ENCODE assay signal across 8 mouse cellular contexts in genomic region chr2:154455776-154456175, GRCm38 (mm10). TPM values are rescaled to one million over a fixed set of nuclear protein-coding genes. Genes with fewer than 3 reads are reported as not detected.
A peak's percentile ranks its signal among the peaks of the same experiment; 100 is the strongest.
DNase-seq lines count a peak whose midpoint lies in the region; ATAC-seq and TF ChIP-seq lines count a peak whose summit lies in the region.
"Had no signal": no experiment of that assay in that cellular context is flagged by ENCODE, and none has a peak within 500 bp of the region (broad histone marks: within the 10 kb centered on the region; RNA-seq: fewer than 3 reads in every experiment).

No protein-coding gene starts in this region.

- no peaks in the 10 kb centered on the region for H3K27me3 ChIP-seq in C2C12 (ENCODE audit: control insufficient read depth, insufficient read depth, insufficient read length)
- no peaks in the 10 kb centered on the region for H3K27me3 ChIP-seq in forebrain, embryonic 16.5 days (replicated peaks; ENCODE audit: control insufficient read depth, insufficient read depth, low read length)
- no peaks in the 10 kb centered on the region for H3K27me3 ChIP-seq in hindbrain, embryonic 12.5 days
- H3K27me3 ChIP-seq in liver, embryonic 12.5 days (replicated peaks): no peaks in the 10 kb centered on the region
- H3K27me3 ChIP-seq: neural tube, embryonic 12.5 days had no signal

- no peak overlapping the region for H3K9ac ChIP-seq in forebrain, embryonic 16.5 days (replicated peaks; ENCODE audit: low read depth, low read length)
- H3K9ac ChIP-seq in hindbrain, embryonic 12.5 days: no peak overlapping the region
- H3K9ac ChIP-seq in liver, embryonic 12.5 days: no peak overlapping the region
- H3K9ac ChIP-seq: neural tube, embryonic 12.5 days had no signal

- peaks cover 60% of the 10 kb centered on the region for H3K79me3 ChIP-seq in C2C12 (ENCODE audit: low read depth)

- H3K4me1 ChIP-seq in forebrain, embryonic 16.5 days (replicated peaks; ENCODE audit: control insufficient read depth, insufficient read depth, low read length): peaks cover 17% of the 10 kb centered on the region
- H3K4me1 ChIP-seq in hindbrain, embryonic 12.5 days: peaks cover 26% of the 10 kb centered on the region
- peaks cover 57% of the 10 kb centered on the region for H3K4me1 ChIP-seq in liver, embryonic 12.5 days

- no peak overlapping the region for H3K4me2 ChIP-seq in forebrain, embryonic 16.5 days (ENCODE audit: low read length)
- H3K4me2 ChIP-seq in hindbrain, embryonic 12.5 days (replicated peaks): no peak overlapping the region; the same call in 1 of the 2 replicates
- H3K4me2 ChIP-seq in liver, embryonic 12.5 days: peak overlapping the region; percentile 46
- H3K4me2 ChIP-seq: neural tube, embryonic 12.5 days had no signal

- peak; percentile 98 for DNase-seq in 3T3-L1 (ENCODE audit: low read depth, low spot score)
- peak; percentile 37 for DNase-seq in right cerebral cortex, postnatal 25 days
- no peak for DNase-seq in urinary bladder, adult 18-20 months (ENCODE audit: low spot score in 2 of 2)

- no peak for TF ChIP-seq CTCF in C2C12 (IDR thresholded peaks at IDR 0.05; ENCODE audit: control insufficient read depth, insufficient read depth, insufficient read length)

- H3K27ac ChIP-seq in forebrain, embryonic 16.5 days (ENCODE audit: low read length): peak overlapping the region; percentile 48
- 0 out of 2 replicates have a peak overlapping the region, but pooled peaks have one; percentile 40 for H3K27ac ChIP-seq in hindbrain, embryonic 12.5 days
- H3K27ac ChIP-seq in liver, embryonic 12.5 days: 0 out of 2 replicates have a peak overlapping the region, but pooled peaks have one; percentile 48
- H3K27ac ChIP-seq: neural tube, embryonic 12.5 days had no signal

- no peaks in the 10 kb centered on the region for H3K9me3 ChIP-seq in forebrain, embryonic 16.5 days (ENCODE audit: control insufficient read depth, low read length)
- H3K9me3 ChIP-seq in hindbrain, embryonic 12.5 days (replicated peaks): no peaks in the 10 kb centered on the region
- H3K9me3 ChIP-seq in liver, embryonic 12.5 days (replicated peaks): no peaks in the 10 kb centered on the region
- H3K9me3 ChIP-seq: neural tube, embryonic 12.5 days had no signal

- WGBS in forebrain, embryonic 16.5 days: 47% methylated on average over 5 of the region's 5 CpGs
- WGBS in hindbrain, embryonic 12.5 days: 54% methylated on average over 5 of the region's 5 CpGs
- 31% methylated on average over 5 of the region's 5 CpGs for WGBS in liver, embryonic 12.5 days (ENCODE audit: insufficient replicate concordance)

- H3ac ChIP-seq in C2C12 (ENCODE audit: control insufficient read depth, insufficient read length, low read depth): no peak overlapping the region

- peaks cover 100% of the 10 kb centered on the region for H3K79me2 ChIP-seq in C2C12 (ENCODE audit: control insufficient read depth, insufficient read depth)

- no peak overlapping the region for H3K4me3 ChIP-seq in C2C12 (ENCODE audit: insufficient read depth, poor library complexity, severe bottlenecking)
- no peak overlapping the region for H3K4me3 ChIP-seq in forebrain, embryonic 16.5 days (replicated peaks; ENCODE audit: low read length)
- no peak overlapping the region for H3K4me3 ChIP-seq in hindbrain, embryonic 12.5 days
- H3K4me3 ChIP-seq in liver, embryonic 12.5 days: no peak overlapping the region
- H3K4me3 ChIP-seq: neural tube, embryonic 12.5 days had no signal

- no peak for ATAC-seq in forebrain, embryonic 16.5 days
- no peak for ATAC-seq in hindbrain, embryonic 12.5 days (ENCODE audit: low FRiP score)
- ATAC-seq in liver, embryonic 12.5 days: peak; percentile 78

- no peaks in the 10 kb centered on the region for H3K36me3 ChIP-seq in C2C12 (ENCODE audit: control insufficient read depth, insufficient read depth)
- H3K36me3 ChIP-seq in forebrain, embryonic 16.5 days (ENCODE audit: control insufficient read depth, insufficient read depth): no peaks in the 10 kb centered on the region
- no peaks in the 10 kb centered on the region for H3K36me3 ChIP-seq in hindbrain, embryonic 12.5 days
- peaks cover 9% of the 10 kb centered on the region for H3K36me3 ChIP-seq in liver, embryonic 12.5 days
- H3K36me3 ChIP-seq: neural tube, embryonic 12.5 days had no signal

TF ChIP-seq in C2C12, 6 proteins besides CTCF, POLR2A, EP300 and RAD21:
- no peak for TF ChIP-seq USF1 (IDR thresholded peaks at IDR 0.05; ENCODE audit: low read depth)
- peak; percentile 4 for TF ChIP-seq MYOD1 (IDR thresholded peaks at IDR 0.05; ENCODE audit: control insufficient read depth, insufficient read length, low read depth)
- no peak for TF ChIP-seq MYOG (IDR thresholded peaks at IDR 0.05; ENCODE audit: control insufficient read depth, extremely low read depth, insufficient read length)

RNA-seq across cellular contexts. Expression of gene Cbfa2t2, which starts 19.5 kb away (rescaled TPM):
- polyA plus RNA-seq in C2C12 (2012; fragmentation: generic; extraction: Trizol): 8.5 TPM
- polyA plus RNA-seq in forebrain, embryonic 16.5 days (2015; fragmentation: Nextera tagmentation; extraction: Ambion mirVana): 73.3 and 83.6 TPM in 2 replicates
- polyA plus RNA-seq in hindbrain, embryonic 12.5 days (2016; fragmentation: Nextera tagmentation; extraction: Ambion mirVana): 68.0 and 77.3 TPM in 2 replicates
- 13.8 and 15.1 TPM in 2 replicates for polyA plus RNA-seq in liver, embryonic 12.5 days (2016; fragmentation: Nextera tagmentation; extraction: Ambion mirVana)

RNA-seq across cellular contexts. Expression of gene Snta1, which starts 47.9 kb away (rescaled TPM):
- polyA plus RNA-seq in C2C12 (2012; fragmentation: generic; extraction: Trizol): 28.5 TPM
- 10.0 and 10.4 TPM in 2 replicates for polyA plus RNA-seq in forebrain, embryonic 16.5 days (2015; fragmentation: Nextera tagmentation; extraction: Ambion mirVana)
- polyA plus RNA-seq in hindbrain, embryonic 12.5 days (2016; fragmentation: Nextera tagmentation; extraction: Ambion mirVana): 8.9 and 9.7 TPM in 2 replicates
- polyA plus RNA-seq in liver, embryonic 12.5 days (2016; fragmentation: Nextera tagmentation; extraction: Ambion mirVana): 1.5 and 1.6 TPM in 2 replicates

Comparison
In these comparisons a context has a peak if more than half of its experiments do, and no peak if none do; other contexts are left out.
1. DNase-seq: peak in 3T3-L1 (single experiment) and right cerebral cortex, postnatal 25 days (single experiment); none in urinary bladder, adult 18-20 months (0 of 2).
2. Peak in every context shown above with its lines, with median percentiles within 50 percentile points of each other: H3K27ac ChIP-seq.